Mouse (Mus musculus) gastrocnemius, adult 18-20 months (tissue): ENCODE data around the gene Fam71b. TPM values are rescaled to one million over a fixed set of nuclear protein-coding genes. Genes with fewer than 3 reads are reported as not detected.
"Not testable (repeated sequence)": the region's sequence is repeated elsewhere in the genome, so short reads cannot be mapped to it uniquely, and the experiment has no call there.

Source experiments
- DNase-seq: peaks from one replicate; pipeline ENCODE4 v3.0.0; 2021; ENCODE audit warnings: low spot score
- total RNA-seq, 2 experiments: library from RNA; stranded (reverse); gene quantifications; 2 replicates each; pipeline ENCODE4 v1.2.3; 2021

The Fam71b gene
- total RNA-seq, 2 experiments from 2014 or later: not detected

DNA sequence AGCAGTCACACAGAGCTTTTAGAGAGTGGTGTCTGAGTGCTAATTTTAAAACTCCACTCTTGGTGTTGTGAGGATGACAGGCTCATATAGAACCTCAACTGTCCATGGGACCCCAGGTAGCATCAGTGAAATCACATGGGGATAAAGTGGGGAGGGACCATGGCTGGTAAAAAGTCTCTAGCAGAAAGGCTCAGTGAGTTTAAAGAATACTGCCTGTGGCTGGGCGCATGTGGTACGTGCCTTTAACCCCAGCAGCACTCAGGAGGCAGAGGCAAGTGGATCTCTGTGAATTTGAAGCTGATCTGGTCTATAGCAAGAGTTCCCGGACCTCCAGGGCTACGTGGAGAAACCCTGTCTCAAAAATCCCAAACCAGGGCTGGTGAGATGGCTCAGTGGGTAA lies 13.9 kb upstream of the Fam71b start:
- DNase-seq: no peak

DNA sequence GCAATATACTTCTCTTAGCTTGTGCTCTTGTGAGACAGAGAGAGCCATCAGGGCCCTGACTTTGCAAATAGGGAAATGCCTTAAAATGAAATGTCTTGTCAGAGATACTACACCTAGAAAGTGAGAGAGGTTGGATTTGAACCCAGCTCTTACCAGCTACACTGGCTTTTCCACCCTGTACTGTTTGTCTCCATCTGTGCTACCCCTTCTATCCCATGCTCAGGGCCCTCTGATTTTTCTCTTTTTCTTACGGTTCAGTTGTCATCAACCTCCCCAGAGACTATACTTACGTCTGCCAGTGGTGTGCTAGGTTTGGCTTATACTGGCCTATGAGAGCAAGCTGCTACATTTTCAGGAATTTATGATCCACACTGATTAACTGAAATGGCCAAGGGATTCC lies 11.4 kb upstream of the Fam71b start:
- no peak for DNase-seq

DNA sequence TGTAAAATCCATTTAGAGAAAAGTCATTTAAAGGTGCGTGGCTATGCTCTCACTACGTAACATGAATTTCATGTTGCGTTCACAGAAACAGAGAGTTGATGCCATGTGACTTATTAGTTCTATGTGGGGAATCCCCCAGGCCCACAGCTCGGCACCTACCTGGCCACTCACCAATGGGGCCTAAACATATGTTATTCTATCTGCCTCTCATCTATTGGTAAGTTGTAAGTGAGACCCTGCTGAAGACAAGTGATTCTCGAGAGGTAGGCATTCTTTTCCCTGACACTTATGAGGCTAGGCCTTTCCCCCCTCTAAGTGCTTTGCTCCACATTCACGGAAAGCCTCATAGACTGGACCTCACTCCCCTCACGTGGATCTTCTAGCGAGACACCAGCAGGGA lies 9.8 kb upstream of the Fam71b start:
- DNase-seq: no peak

DNA sequence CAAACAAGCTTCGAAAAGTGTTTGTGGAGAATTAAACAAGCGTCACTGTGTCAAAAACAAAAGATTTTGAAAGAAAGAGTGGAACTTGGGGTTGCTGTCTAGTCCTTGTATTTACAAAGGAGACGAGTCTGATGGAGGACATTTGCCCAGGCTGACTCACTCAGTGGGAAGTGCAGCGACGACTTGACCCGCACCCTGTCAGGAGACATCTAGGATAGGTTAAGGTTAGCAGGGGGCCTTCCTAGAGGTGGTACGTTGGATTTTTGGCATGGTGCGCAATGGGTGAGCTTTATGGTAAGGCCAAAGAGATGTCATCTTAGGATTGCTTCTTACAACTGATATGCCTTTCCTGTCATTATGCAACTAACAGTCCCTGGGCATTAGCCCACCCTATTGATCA lies 9.3 kb upstream of the Fam71b start:
- DNase-seq: no peak

DNA sequence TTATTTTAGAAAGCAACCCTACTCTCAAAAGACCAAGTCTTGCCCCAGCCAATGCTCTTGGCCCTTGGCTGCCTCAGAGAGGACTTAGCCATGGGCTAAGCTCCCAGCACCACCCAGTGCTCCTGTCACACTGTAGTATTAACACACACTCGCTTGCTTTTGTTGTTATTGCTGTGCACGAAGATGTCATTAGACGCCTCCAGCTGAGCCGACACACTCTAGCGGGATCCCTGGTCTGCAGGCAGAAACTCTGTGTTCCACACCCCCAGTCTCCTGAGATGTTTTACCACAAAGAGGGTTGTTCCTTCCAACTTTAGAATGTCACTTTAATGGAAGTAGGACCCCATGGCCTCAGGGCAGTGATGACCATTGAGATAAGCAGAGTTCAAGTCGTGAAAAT lies 7.9 kb upstream of the Fam71b start:
- no peak for DNase-seq

DNA sequence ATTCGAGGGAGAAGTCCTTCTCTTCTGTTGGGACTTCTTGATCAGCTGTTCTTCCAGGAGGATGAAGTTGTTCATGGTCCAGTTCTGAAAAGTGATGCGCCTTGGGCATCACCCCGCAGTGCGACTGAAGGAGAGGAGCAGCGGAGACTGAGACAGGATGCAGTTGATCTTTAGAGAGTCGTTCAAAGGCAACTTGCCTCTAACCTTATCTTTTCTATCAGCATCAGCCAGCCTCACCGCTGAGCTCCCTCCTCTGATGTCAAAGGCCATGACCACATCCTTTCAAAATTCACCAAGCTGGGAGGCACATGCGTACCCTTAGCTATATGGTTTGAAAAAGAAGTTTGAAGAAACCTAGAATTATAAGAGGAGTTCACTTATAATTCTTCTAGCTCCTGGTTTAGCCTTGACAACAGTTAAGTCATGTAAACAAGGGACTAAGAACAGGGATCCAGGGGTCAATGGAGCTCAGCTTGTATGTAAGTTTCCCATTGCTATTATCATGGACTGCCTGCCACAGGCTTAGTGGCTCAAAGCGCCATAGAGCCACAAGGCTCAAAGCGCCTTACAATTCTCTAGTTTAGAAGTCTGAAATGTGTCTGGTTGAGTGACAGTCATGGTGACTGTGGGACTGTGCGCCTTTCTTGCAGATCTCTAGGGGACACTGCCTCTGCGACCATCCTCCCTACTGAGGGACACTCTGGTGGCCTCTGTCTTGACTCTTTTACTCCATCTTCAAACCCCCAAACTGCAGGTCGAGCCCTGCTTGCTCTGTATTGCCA lies 6.8 kb upstream of the Fam71b start, which contains the start of gene Itk:
Gene Itk, minus strand, starts transcription at position 180 of the 782 bp plus-strand sequence.
- no peak for DNase-seq

DNA sequence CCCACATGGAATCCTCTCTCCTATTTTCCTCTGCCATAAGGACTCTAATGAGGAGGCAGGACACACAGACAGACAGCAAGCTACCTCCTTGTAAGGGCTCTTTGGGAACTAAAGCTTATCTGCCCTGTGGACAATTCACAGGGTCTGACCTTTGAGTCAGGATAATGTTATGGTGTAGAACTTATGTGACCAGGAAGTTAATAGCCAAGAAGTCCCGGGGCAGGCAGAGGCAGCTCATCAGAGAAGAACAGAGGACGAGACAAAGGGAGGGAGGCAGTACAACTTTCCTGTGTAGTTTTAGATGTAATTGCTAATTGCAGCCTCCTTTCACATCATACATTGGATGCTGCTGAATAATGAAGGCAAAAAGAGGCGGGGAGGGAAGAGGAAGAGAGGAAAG lies 5.7 kb upstream of the Fam71b start:
- DNase-seq: no peak

DNA sequence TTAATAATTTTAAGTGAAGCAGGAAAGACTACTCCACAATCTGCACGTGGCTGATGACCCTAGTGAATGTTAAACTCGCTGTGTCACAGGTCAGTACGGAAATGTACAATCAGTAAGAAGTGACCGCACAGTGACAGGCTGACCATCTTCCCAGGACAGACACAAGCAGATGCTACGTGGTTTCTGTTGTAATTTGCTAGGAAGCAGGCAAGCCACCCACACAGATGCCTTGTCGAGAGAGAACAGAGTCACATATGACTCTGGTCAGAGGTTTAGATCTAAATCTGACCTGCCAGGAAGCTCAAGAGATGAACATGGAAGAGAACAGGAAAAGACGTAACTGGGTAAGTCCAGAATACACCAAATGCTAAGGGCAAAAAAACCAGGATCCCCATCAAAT lies 3.5 kb upstream of the Fam71b start:
- no peak for DNase-seq

DNA sequence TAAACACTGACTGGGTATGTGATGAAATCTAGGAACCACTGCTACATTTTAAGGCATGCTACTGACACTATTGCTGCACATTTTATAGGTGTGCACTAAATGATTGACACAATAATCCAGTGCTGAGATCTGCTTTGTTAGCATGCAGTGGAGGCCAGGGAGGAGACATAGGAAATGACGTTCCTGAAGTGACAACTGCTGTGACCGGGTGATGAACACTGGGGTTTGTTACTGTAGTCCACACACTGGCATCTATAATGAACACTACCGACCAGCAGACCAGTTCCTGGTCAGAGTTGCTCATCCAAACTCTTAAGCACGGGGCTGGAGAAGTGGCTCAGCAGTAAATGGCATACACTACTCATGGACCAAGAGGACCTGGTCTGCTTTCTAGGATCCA lies 2.9 kb upstream of the Fam71b start:
- DNase-seq: no peak

DNA sequence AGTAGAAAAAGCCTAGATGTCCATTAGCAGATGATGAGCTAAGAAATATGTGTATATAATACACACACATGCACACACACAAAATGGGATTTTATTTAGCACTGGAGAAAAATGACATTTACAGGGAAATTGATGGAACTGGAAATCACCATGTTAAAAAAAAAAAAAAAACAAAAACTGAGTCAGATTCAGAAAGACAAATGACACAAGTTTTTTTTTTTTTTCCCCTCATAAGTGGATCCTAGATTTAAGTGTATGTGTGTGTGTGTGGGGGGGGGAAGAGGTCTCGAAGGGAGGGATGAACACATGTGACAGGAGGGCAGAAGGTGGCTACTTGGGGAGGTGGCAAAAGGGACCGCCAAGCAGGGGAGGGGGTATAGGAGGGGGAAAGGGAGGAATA lies 1.3 kb upstream of the Fam71b start:
- no peak for DNase-seq

DNA sequence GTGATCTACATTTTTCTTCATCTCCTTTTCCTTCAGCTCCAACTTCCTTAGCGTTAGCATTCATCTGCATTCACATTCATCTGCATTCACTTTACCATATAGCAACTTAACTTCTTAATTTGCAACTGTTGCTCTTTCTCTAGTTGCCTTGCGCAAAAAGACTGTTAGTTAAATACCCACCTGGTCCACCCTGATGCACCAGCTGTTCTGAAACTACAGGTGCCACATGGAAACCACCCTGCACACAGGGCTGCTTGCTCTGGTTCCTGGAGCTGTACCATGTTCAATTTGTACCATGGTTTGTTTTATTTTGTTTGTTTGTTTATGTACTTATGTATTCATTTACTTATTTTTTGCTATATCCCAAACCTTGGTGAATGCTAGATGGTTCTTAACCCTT lies 661 bp upstream of the Fam71b start:
- DNase-seq: no peak

DNA sequence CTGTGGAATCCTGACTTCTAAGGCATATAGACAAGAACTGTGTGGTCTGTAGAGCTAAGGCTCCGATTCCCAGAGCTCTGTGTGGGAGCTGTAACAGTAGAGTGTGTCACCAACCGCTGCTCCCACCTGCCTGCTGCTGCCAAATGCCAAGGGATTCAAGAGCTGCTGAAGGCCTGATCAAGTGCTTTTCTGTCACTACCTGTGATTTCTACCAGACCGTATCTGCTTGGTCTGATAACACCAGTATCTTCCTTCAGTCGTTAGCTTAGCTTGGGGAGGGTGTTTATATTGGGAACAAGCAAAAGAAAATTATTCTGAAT lies 461 bp downstream of the Fam71b start:
- DNase-seq: no peak

DNA sequence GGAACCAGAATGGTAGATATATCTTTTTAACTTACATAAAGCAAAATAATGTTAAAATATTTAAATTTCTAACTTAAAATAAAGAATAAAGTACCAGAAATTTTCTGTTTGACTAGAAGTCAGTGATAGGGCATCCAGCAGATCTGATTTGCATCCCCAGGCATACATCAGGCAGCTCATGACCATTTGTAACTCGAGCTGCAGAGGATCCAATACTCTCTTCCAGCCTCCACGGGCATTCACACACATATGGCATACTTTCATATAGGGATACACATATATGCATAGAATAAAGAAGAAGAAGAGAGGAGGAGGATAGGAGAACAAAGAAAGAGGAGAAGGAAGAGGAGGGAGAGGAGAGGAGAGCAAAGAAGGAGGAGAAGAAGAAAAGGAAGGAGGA lies 1.5 kb downstream of the Fam71b start:
- no peak for DNase-seq

DNA sequence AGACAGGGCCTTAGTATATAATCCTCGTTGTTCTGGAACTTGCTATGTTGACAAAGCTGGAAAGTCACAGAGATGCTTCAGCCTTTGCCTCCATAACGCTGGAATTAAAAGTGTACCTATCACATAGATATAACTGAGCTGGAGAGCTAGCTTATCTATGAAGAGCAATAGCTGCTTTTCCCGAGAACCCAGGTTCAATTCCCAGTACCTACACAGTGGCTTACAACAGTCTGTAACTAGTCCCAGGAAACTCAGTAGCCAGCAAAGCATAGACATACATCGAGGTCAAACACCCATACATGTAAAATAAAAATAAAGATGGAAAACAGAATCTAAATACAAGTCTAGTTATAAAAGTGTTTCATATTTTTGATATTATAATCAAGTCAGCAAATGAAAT lies 2.1 kb downstream of the Fam71b start:
- DNase-seq: no peak

DNA sequence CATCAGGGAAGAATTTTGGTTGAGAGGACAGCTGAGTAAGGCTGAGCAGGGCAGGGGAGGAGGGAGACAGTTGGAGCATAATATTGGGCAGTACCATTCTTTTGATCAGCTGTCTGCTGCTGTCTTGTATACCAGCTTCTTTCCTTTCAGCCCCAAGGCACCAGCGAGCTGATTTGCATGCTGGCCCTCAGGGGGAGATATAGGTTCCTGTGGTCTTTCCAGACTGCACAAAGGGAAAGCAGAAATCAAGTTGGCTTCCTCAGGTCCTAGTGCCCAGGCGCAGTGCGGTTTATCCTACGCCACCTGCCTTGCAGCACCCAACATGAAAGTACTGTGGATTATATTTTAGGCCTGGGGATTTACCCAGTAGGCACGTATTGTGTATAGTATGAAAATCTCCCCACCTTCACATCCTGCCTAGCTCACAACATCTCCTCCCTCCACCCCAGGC lies 2.6 kb downstream of the Fam71b start:
- no peak for DNase-seq

DNA sequence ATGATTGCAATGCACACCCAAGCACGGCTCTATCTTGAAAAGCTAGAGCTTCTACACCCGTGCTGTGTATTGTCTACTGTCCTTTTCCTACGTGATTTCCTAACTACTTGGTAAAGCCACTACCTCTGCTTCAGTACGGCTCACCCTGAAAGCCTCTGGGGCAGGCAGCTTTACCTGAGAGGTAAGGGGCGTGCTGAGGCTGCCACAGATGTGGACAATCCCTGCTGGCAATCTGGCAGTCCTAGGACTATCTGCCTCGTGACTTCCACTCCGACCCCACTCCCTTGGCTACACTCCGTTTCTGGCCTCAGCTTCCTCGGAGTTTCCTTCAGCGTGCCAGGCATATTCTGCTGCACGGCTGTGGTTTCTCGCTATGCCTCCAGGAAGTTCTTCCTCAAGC lies 5.2 kb downstream of the Fam71b start:
- no peak for DNase-seq

DNA sequence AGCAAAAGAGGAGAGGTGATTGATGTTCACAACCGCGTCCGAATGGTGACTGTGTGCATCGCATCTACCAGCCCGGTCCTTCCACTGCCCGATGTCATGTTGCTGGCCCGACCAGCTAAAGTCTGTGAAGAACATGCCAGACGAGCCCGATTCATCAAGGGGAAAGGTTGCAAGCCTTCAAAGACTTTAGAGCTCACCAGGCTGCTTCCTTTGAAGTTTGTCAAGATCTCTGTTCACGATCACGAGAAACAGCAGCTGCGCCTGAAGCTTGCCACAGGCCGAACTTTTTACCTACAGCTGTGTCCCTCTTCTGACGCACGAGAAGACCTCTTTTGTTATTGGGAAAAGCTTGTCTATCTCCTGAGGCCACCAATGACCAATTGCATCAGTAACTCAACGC lies 8.6 kb downstream of the Fam71b start:
- DNase-seq: no peak

DNA sequence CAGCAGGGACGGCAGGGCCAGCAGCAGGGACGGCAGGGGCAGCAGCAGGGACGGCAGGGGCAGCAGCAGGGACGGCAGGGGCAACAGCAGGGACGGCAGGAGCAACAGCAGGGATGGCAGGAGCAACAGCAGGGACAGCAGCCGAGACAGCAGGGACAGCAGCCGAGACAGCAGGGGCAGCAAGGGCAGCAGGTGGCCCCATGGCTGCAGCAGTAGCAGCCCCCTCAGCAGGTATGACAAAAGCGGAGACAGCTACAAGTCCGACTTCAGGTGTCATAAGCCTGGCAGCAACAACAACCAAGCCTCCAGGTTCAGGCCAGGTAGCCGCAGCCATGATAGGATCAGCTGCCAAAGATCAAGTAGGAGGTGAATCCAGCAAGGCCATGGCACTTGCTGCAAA lies 10.4 kb downstream of the Fam71b start:
- DNase-seq: no peak

DNA sequence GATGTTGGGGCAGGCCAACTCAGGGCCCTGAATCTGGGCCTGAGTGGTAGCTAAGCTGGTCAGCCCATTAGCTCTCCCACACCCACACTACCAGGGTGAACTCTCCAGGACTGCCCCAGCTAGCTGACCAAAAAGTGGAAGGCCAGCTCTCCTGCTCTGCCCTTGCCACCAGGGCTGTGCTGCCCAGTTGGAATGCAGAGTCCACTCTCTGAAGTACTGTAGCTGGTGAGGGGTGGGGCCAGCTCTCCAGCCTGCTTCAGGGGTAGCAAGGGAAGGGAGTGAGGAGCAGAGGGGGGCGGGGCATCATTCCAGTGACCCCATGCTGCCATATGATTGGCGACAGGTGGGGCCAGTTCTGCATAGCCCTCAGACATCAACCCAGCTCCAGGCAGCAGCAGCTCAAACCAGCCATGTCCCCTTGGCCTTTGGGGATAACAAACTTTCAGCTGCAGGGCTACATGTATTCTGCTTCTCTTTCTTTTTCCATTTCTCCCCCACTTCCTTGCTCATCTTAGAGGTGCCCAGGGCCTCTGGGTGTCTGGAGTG lies 13.7 kb downstream of the Fam71b start:
- no peak for DNase-seq

DNA sequence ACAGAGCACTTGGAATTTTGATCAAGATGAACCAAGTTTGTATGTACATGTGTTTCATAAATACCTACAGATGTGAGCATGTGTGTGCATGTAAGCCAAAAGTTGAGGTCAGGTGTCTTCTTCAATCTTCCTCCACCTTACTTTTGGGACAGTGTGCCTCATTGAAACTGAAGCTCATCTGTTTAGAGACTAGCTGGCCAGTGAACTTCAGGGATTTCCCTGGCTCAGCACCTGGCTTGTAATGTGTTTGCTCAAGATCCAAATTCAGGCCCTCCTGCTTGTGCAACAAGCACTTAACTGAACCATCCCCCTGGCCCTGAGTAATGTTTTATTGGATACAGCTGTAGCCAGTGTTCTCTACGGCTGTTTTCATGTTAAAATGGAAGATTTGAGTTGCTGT lies 22.1 kb downstream of the Fam71b start:
- DNase-seq: no peak

DNA sequence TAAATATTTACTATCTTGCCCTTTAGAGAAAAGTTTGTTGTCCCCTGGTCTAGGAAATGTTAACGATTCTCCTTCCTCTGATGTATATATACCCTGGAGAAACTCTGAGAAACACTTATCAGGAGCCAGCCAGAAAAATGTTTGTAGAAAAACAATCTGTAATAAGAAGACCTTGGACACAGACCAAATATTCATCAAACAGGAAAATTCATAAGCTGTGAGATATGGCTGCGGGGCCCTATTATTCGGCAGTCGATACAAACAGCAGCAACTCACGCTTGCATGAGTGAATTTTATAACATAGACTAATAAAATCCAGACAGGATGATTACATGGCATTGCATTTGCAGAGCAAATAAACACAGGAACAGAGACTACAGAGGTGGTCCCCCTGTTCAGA lies 22.5 kb downstream of the Fam71b start:
- no peak for DNase-seq

DNA sequence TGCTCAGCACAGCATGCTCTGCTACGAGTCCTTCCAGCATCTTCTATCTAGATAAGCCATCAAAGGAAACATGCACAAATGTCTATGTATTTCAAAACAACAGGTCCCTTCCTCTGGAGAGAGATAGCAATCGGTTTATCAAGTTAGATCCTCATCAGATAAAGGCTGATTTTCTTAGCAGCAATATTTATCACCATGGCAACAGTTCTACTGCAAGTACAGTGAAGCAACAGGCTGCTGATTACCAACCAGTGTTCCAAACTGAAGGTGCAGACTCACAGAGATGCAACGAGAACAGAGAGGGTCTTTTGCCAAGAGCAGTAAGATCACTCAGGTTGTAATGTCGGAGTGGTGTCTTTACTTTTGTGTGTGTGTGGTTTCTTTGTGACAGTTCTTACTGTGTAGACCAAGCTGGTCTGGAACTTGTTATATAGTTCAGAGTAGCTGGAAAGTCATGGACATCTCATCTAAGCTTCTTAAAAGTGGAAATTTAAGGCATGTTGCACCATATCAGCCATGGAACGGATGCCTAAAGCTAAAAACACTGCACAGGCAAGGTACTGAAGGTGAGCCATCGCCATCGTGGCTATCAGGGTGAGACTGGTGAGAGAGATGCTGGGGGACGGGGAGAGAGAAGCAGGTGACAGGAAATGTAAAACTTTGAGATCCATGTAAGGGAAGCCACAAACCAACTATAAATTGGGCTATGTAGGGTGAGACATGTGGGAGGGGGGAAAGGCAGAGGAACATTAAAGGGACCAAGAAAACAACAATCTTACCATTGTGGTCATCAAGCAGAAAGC lies 24.9 kb downstream of the Fam71b start:
- DNase-seq: no peak

DNA sequence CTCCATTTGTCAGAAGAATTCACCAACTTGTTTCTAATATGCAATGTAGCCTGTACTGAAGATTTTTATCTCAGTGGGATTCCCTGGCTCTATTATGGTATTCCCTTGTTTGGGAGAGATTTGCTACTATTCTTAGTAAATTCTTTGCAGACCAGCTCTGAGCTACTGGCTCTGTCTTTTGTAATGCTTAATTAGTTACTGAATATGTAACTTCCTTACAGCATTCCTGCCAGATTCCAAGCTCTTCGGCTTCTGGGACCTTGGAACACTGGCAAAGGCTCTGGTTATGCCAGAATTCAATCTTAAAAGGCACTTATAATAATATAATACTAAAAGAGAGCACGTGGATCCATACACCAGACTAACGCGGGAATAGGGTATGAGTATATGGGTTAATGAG lies 31.8 kb downstream of the Fam71b start:
- DNase-seq: not testable (repeated sequence)
